Mouse (Mus musculus): ENCODE results near the gene Fhad1.

- TF ChIP-seq POLR2A (IDR thresholded peaks at IDR 0.05; ENCODE audit: borderline replicate concordance, low read depth, low read length) (no peak), CTCF (IDR thresholded peaks at IDR 0.05; ENCODE audit: low read depth, low read length) (no peak)
Measured at GRCm38 (mm10) chr4:141897838-141898237, 117.0 kb downstream of the Fhad1 start.

All from bone marrow macrophage, adult 2 months (primary cell).